Mouse (Mus musculus): ENCODE data around the gene Gm37240. TPM values are rescaled to one million over a fixed set of nuclear protein-coding genes. Genes with fewer than 3 reads are reported as not detected.
A peak's percentile ranks its signal among the peaks of the same experiment; 100 is the strongest.

The Gm37240 gene
- polyA plus RNA-seq, 1 experiment from 2014 or later: 18.1 TPM

DNA sequence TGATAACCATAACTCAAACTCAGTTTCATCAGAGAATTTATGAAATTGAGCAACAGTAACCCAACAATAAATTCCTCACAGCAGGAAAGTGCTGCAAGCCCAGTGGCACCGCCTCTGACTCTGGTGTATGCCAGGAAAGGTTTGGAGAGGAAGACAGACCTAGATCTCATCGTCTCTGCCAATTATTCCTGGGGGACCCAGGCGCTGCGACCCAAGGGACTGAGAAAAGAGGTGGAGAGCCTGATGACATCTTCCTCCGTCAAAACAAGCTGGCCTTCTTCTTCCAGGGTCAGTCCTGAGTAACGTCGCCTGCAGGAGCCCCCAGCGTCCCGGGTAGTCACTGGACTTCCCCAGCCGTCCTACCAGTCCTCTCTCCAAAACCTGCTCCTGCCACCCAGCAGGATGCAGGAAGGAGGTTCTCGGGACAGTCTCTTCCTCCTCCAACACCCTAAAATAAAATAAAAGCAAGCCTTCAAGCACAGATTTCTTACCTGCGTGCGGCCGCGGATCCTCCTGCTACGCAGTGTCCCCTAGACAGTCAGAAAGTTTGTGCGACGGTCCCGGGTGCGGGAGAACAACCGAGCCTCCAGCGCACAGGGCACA, 581 bp downstream of the Gm37240 start:
- peak overlapping the region; percentile 79 for H3K9ac ChIP-seq (ENCODE audit: low read length)
- WGBS: 4% methylated on average over 22 of the region's 22 CpGs
- peak; percentile 4; the same call in 1 of the 2 replicates for ATAC-seq (ENCODE audit: low FRiP score, low TSS enrichment)
- H3K27me3 ChIP-seq (ENCODE audit: control insufficient read depth, insufficient read depth, low read length): no peaks in the 10 kb centered on the region
- TF ChIP-seq EP300 (optimal IDR thresholded peaks at IDR 0.05) (no peak), CTCF (IDR thresholded peaks at IDR 0.05; ENCODE audit: low read depth) (0 out of 2 replicates have a peak, but pooled peaks have one; percentile 1)
- H3K4me3 ChIP-seq (ENCODE audit: low read depth, low read length): peak overlapping the region; percentile 61
- no peaks in the 10 kb centered on the region for H3K36me3 ChIP-seq (ENCODE audit: control insufficient read depth, insufficient read depth, low read length)
- H3K4me2 ChIP-seq (replicated peaks; ENCODE audit: low read depth): peak overlapping the region; percentile 62
- peak overlapping the region; percentile 90 for H3K27ac ChIP-seq (replicated peaks)
- no peak for DNase-seq (ENCODE audit: low spot score)
- no peaks in the 10 kb centered on the region for H3K4me1 ChIP-seq (replicated peaks; ENCODE audit: control insufficient read depth, insufficient read depth)
- H3K9me3 ChIP-seq (ENCODE audit: control insufficient read depth, low read length): no peaks in the 10 kb centered on the region

DNA sequence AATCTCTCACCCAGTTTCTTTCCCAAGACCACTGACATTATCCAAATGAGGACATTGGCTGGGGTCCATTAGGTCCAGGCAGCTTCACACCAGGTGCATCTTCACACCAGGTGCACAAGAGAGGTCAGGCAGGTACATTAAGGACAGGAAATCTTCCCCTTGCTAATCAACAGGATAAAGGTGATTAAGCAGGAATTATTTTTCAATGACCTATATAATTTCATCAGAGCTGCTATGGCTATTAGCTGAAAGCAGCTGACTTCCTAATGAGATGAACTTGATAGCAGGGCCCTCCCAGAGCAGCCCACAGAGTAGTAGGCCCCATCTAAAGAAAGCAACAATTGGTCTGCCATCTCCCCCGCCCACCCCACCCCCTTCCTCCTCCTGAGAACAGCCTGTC, 1.4 kb downstream of the Gm37240 start:
- WGBS: 73% methylated on average over 1 of the region's 1 CpGs
- Histone ChIP-seq H3K4me2 (replicated peaks; ENCODE audit: low read depth) (peak overlapping the region; percentile 62), H3K27ac (replicated peaks) (no peak overlapping the region), H3K9me3 (ENCODE audit: control insufficient read depth, low read length) (no peaks in the 10 kb centered on the region), H3K9ac (ENCODE audit: low read length) (no peak overlapping the region), H3K36me3 (ENCODE audit: control insufficient read depth, insufficient read depth, low read length) (no peaks in the 10 kb centered on the region), H3K4me3 (ENCODE audit: low read depth, low read length) (peak overlapping the region; percentile 61), H3K4me1 (replicated peaks; ENCODE audit: control insufficient read depth, insufficient read depth) (no peaks in the 10 kb centered on the region), H3K27me3 (ENCODE audit: control insufficient read depth, insufficient read depth, low read length) (no peaks in the 10 kb centered on the region)
- ATAC-seq (ENCODE audit: low FRiP score, low TSS enrichment): no peak
- TF ChIP-seq EP300 (optimal IDR thresholded peaks at IDR 0.05): no peak
- no peak for TF ChIP-seq CTCF (IDR thresholded peaks at IDR 0.05; ENCODE audit: low read depth)
- DNase-seq (ENCODE audit: low spot score): no peak

DNA sequence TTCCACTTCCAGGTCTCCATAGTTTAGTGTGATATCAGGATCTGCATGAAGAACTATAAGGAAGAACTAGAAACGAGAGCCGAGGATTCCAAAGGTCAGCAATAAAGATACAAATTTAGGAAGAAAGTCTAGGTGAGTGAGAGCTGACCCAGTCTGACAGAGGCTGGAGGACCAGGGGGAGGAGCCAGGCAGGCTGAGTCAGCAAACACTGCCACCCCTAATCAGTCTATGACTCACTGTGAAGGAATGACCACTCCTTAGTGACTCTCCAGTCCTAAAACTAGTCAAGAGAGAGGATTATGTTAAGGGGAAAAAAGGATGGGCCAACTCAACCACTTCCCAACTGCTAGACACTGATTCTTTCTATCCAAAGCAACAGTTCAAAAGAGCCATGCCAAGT, 6.6 kb downstream of the Gm37240 start:
- H3K27ac ChIP-seq (replicated peaks): 0 out of 2 replicates have a peak overlapping the region, but pooled peaks have one; percentile 31
- H3K9ac ChIP-seq (ENCODE audit: low read length): no peak overlapping the region
- no peaks in the 10 kb centered on the region for H3K36me3 ChIP-seq (ENCODE audit: control insufficient read depth, insufficient read depth, low read length)
- H3K4me1 ChIP-seq (replicated peaks; ENCODE audit: control insufficient read depth, insufficient read depth): no peaks in the 10 kb centered on the region
- H3K4me2 ChIP-seq (replicated peaks; ENCODE audit: low read depth): no peak overlapping the region
- 74% methylated on average over 2 of the region's 2 CpGs for WGBS
- no peaks in the 10 kb centered on the region for H3K27me3 ChIP-seq (ENCODE audit: control insufficient read depth, insufficient read depth, low read length)
- DNase-seq (ENCODE audit: low spot score) (peak; percentile 80), ATAC-seq (ENCODE audit: low FRiP score, low TSS enrichment) (peak; percentile 92)
- no peak overlapping the region for H3K4me3 ChIP-seq (ENCODE audit: low read depth, low read length)
- no peaks in the 10 kb centered on the region for H3K9me3 ChIP-seq (ENCODE audit: control insufficient read depth, low read length)
- TF ChIP-seq CTCF (IDR thresholded peaks at IDR 0.05; ENCODE audit: low read depth) (no peak), EP300 (optimal IDR thresholded peaks at IDR 0.05) (no peak)

DNA sequence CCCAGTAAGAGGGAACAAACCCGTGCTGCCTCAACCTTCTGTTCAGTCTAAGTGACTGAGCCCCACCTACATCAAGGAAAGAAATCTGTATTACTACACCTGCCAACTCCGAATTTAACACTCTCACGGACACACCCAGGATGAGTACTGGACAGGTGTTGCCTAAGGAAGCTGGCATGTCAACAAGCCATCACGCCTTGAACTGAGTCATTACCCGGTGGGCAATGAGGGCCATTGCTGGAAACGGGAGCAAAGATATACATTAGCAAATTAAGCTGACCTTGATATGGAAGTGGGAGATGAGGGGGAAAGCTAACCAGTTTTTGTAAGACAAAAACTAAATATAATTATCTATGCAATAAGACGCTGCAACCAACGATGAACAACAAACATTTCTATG, 7.2 kb downstream of the Gm37240 start:
- TF ChIP-seq CTCF (IDR thresholded peaks at IDR 0.05; ENCODE audit: low read depth) (no peak), EP300 (optimal IDR thresholded peaks at IDR 0.05) (no peak)
- no peak overlapping the region for H3K4me2 ChIP-seq (replicated peaks; ENCODE audit: low read depth)
- H3K4me3 ChIP-seq (ENCODE audit: low read depth, low read length): no peak overlapping the region
- H3K9ac ChIP-seq (ENCODE audit: low read length): no peak overlapping the region
- DNase-seq (ENCODE audit: low spot score) (no peak), ATAC-seq (ENCODE audit: low FRiP score, low TSS enrichment) (0 out of 2 replicates have a peak, but pooled peaks have one; percentile 27)
- H3K9me3 ChIP-seq (ENCODE audit: control insufficient read depth, low read length): no peaks in the 10 kb centered on the region
- H3K27me3 ChIP-seq (ENCODE audit: control insufficient read depth, insufficient read depth, low read length): no peaks in the 10 kb centered on the region
- no peak overlapping the region for H3K27ac ChIP-seq (replicated peaks)
- no peaks in the 10 kb centered on the region for H3K36me3 ChIP-seq (ENCODE audit: control insufficient read depth, insufficient read depth, low read length)
- no peaks in the 10 kb centered on the region for H3K4me1 ChIP-seq (replicated peaks; ENCODE audit: control insufficient read depth, insufficient read depth)
- WGBS: 74% methylated on average over 8 of the region's 8 CpGs

DNA sequence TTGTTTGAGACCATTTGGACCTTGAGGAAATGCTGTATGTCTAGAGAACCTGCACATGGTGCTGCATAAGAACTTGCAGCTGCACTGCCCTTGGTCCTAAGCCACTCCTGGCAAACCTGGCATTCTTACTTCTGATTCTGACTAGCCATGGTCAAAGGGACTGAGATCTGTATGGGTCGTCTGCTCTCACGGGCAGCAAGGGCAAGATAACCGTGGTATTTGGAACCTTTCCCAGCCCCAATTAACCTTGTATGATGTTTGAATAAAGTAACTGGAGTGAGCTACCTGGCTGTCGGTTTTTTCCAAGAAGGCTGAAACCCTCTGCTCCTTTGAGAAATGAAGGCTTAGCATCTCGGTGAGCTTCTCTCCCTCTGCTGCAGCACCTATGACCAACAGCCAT, 8.4 kb downstream of the Gm37240 start:
- WGBS: 57% methylated on average over 5 of the region's 5 CpGs
- H3K9me3 ChIP-seq (ENCODE audit: control insufficient read depth, low read length): no peaks in the 10 kb centered on the region

DNA sequence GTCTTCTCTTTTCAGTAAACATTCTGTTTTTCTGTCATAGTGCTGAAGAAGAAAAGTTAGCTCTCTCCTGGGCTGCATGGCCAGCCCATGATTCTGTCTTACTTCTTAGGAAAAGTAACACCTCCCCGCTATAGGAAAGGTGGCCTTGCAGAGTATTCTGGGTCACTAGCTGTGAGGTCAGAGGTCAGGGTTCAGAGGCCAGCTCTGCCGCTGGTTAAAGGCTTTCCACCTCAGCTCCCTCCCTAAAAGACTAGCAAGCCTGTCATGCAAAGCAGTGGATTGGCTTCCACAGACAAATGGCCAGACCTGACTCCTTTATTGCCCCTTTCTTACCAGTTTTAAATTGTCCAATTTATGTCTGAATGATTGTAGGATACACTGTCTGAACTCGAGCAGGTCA, 23.3 kb downstream of the Gm37240 start:
- no peak overlapping the region for H3K27ac ChIP-seq (replicated peaks)
- no peak overlapping the region for H3K4me3 ChIP-seq (ENCODE audit: low read depth, low read length)
- no peak for TF ChIP-seq EP300 (optimal IDR thresholded peaks at IDR 0.05)
- TF ChIP-seq CTCF (IDR thresholded peaks at IDR 0.05; ENCODE audit: low read depth): no peak
- H3K27me3 ChIP-seq (ENCODE audit: control insufficient read depth, insufficient read depth, low read length): no peaks in the 10 kb centered on the region
- DNase-seq (ENCODE audit: low spot score): no peak
- H3K36me3 ChIP-seq (ENCODE audit: control insufficient read depth, insufficient read depth, low read length): no peaks in the 10 kb centered on the region
- H3K9me3 ChIP-seq (ENCODE audit: control insufficient read depth, low read length): no peaks in the 10 kb centered on the region
- H3K4me2 ChIP-seq (replicated peaks; ENCODE audit: low read depth): no peak overlapping the region
- WGBS: 30% methylated on average over 3 of the region's 3 CpGs
- H3K4me1 ChIP-seq (replicated peaks; ENCODE audit: control insufficient read depth, insufficient read depth): no peaks in the 10 kb centered on the region
- no peak overlapping the region for H3K9ac ChIP-seq (ENCODE audit: low read length)
- no peak for ATAC-seq (ENCODE audit: low FRiP score, low TSS enrichment)

More for the DNA sequence above, 8.4 kb downstream of the Gm37240 start:
- DNase-seq (ENCODE audit: low spot score): no peak
- TF ChIP-seq EP300 (optimal IDR thresholded peaks at IDR 0.05): no peak
- TF ChIP-seq CTCF (IDR thresholded peaks at IDR 0.05; ENCODE audit: low read depth): no peak
- Histone ChIP-seq H3K27ac (replicated peaks) (no peak overlapping the region), H3K36me3 (ENCODE audit: control insufficient read depth, insufficient read depth, low read length) (no peaks in the 10 kb centered on the region), H3K4me2 (replicated peaks; ENCODE audit: low read depth) (no peak overlapping the region), H3K4me1 (replicated peaks; ENCODE audit: control insufficient read depth, insufficient read depth) (no peaks in the 10 kb centered on the region), H3K27me3 (ENCODE audit: control insufficient read depth, insufficient read depth, low read length) (no peaks in the 10 kb centered on the region), H3K9ac (ENCODE audit: low read length) (no peak overlapping the region), H3K4me3 (ENCODE audit: low read depth, low read length) (no peak overlapping the region)
- no peak for ATAC-seq (ENCODE audit: low FRiP score, low TSS enrichment)
